Mouse (Mus musculus) embryo, embryonic 9.5 days (tissue): Measurements from ENCODE around the gene Saa1.
"Not testable (repeated sequence)": the region's sequence is repeated elsewhere in the genome, so short reads cannot be mapped to it uniquely, and the experiment has no call there.

ENCODE experiments used
- DNase-seq: peaks from one replicate; pipeline ENCODE4 v3.0.0-alpha.2; 2017; ENCODE audit errors: extremely low spot score

Saa1 gene

DNA sequence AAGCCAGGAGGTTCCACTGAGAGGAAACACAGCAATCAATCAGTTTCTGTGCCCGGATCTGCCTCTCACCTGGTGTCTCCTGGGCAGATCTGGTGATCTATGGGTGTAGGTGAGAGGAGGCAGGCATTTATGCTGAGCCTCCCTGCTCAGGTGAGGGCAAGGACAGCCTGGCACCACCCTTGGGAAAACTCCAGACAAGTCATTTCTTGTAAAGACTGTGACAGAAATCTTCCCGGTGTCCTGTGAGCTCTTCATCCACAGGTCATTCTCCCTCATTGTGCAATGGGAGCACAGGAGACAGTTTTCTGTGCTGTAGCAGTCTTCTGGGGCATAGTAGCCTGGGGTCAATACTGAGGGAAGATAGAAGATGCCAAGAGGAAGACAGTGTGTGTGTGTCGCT, at the start of gene Saa1:
Gene Saa1, minus strand, starts transcription at position 101 of the 400 bp plus-strand sequence.
- DNase-seq = not testable (repeated sequence)

- no peak for DNase-seq
Measured at GRCm38 (mm10) chr7:46789177-46789849, 46.5 kb upstream of the Saa1 start.

DNA sequence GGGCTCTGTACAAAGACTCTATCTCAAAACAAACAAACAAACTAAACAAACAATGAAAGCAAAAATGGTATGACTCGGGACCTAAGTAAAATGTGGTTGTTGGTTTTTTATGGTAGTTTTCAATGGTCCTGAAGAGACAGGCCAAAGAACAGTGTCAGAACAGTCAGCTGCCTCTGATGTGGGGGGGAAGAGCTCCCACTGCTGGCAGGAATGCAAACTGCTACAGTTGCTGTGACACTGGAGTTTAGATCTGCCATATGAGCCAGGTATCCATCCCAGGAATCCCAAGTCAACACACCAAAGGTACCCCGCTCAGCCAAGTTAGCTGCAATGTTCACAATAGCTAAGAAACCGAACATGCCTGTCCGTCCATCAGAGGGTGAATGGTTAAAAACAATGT, 27.9 kb upstream of the Saa1 start:
- peak; percentile 65 for DNase-seq

DNA sequence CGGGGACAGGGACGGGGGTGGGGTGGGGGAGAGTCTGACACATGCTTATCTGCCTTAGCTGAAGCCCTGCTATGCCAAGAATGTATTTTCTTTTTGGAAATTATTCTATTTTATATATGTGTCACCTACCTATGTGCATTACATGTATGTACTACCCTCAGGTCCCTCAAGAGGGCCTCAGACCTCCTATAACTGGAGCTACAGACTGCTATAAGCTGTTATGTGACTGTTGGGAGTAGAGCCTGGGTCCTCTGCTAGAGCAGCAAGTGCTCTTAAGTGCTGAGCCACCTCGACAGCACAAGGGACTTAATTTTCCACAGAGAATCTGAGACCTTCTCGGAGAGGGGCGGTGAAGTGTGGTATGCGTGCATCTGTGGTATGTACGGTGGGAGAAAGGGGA, 25.7 kb upstream of the Saa1 start:
- no peak for DNase-seq

DNA sequence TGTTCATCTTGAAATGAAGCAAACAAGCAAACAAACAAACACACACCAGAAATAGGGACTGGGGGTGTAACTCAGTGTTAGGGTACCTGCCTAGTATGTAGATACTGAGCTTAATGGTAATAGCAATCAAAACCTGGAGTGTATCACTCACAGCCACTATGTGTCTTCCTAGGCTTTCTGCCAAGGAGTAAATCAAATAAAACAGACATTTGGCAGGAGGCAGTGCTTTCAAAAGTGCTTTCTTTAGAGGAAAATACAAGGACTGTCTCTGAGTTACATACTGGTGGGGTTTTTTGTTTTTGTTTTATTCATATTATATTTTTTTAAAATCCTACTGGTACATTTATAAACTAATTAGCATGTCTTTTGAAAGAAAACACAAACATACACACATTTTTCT, 24.6 kb upstream of the Saa1 start:
- DNase-seq = no peak

DNA sequence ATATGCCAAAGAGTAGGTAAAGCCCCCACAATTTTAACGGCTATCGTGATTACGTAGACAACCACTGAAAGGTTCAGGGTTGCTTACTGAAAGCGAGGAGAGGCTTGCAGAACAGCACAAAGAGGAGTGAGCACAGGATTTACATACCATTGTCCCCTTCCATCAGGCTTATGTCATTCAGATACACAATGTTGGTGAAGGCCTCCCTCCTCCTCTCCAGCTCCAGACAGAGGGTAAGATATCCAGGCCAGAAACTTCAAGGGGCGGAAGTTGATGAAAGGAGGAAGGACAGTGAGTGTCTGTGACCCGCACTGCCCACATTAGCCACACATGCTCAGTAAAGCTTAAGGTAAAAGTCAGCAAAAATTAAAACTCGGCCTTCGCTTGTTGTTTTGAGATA, 21.9 kb upstream of the Saa1 start:
- DNase-seq = no peak

- no peak for DNase-seq
Measured at GRCm38 (mm10) chr7:46762601-46763000, 19.8 kb upstream of the Saa1 start.

- DNase-seq = no peak
Measured at GRCm38 (mm10) chr7:46761049-46761795, 18.4 kb upstream of the Saa1 start.

DNA sequence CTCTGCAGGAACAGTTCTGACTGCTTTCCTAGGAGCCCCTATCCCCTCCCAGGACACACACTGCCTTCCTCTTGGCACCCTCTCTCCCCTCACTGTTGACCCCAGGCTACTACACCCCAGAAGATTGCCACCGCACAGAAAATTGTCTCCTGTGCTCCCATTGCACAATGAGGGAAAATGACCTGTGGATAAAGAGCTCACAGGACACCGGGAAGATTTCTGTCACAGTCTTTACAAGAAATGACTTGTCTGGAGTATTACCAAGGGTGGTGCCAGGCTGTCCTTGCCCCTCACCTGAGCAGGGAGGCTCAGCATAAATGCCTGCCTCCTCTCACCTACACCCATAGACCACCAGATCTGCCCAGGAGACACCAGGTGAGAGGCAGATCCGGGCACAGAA, 8.7 kb upstream of the Saa1 start, which contains the start of gene Saa2:
Gene Saa2, plus strand, starts transcription at position 301 of the 400 bp plus-strand sequence.
- DNase-seq = no peak

DNA sequence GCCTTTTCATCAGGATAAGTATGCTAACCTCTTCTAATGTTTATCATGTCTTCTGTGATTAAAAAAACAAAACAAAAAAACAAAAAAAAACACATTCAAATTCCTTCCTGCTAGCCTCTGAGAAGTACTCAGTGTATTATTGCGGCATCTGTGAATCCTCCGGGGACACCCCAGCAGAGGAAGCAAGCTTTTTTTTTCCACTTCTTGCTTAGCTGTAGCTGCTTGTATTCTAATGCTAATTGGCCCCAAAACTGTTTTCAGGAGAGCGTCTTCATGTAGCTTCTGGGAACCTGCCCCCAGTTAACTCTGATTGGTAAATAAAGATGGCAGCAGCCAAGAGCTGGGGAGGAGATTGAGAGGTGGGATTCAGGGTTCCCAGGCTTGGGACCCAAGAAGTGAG, 5.7 kb upstream of the Saa1 start:
- DNase-seq = no peak

- DNase-seq = no peak
Measured at GRCm38 (mm10) chr7:46746381-46746780, 3.6 kb upstream of the Saa1 start.

- no peak for DNase-seq
Measured at GRCm38 (mm10) chr7:46745816-46746215, 3.0 kb upstream of the Saa1 start.

DNA sequence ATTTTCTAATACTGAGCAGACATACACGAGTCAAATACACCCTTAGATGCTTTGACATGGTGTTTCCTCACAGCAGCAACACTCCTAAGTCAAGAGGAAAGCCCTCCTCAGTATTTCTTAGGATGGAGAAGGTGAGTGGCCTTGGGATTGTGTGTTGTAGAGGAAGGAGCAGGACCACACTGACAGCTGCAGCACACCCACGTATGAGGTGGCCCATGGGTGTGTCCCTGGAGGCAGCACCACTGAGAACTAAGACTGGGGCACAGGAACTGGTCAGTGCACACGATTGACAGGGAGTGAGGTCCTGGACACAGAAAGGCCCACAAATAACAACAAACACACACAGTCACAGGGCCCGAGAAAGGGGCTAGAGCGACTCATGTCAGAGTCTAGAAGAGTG, 2.7 kb downstream of the Saa1 start:
- DNase-seq = not testable (repeated sequence)

DNA sequence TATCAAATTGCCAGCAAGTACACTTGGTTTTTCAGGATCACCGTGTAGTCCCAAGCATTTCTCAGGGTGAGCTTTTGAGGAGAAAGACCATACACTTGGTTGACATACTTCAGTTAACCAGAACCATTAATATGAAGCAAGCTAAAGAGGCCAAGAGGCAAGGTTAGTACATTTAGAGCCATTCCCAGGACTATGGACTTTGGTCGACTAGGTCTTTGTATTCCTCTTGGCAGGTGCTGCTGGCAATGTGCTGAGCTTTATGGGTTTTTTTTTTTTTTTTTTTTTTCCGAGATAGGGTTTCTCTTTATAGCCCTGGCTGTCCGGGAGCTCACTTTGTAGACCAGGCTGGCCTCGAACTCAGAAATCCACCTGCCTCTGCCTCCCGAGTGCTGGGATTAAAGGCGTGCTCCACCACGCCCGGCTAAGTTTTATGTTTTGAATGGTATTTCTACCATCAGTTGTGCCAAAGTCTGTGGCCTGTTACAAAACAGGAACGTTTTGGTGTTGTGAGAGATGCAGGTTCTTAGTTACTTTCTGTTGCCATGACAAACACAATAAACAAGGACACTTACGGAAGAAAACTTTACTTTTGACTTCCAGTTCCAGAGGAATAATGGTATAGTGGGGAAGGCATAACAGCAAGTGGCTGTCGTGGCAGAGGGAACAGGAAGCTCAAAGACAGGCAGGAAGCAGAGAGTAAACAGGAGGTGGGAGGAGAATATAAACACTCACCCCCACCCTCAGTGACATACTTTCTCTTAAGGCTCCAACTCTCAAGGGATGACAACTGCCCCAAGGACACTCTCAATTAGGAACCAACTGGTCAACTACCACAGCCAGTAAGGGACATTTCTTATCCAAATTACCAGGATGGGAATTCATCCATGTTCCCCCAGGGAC, 4.0 kb downstream of the Saa1 start:
- no peak for DNase-seq

DNA sequence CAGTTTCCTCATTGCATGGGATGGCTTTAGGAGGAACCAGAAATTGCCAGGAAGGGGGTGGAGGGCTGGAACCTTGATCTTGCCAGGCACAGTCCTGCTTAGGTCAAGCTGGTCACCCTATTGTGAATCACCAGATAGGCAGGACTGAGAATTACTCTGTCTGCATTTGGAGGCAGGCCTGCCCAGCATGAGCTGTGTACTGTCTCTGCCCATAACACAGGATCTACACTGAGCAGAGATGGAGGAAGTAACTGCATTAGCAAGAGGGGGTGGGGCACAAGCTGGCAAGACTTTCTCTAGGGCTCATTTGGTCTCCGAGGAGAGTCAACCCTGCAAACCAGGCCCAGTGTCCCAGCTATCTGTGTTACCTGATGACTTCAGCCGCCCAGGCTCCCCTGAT, 7.8 kb downstream of the Saa1 start:
- DNase-seq = no peak

DNA sequence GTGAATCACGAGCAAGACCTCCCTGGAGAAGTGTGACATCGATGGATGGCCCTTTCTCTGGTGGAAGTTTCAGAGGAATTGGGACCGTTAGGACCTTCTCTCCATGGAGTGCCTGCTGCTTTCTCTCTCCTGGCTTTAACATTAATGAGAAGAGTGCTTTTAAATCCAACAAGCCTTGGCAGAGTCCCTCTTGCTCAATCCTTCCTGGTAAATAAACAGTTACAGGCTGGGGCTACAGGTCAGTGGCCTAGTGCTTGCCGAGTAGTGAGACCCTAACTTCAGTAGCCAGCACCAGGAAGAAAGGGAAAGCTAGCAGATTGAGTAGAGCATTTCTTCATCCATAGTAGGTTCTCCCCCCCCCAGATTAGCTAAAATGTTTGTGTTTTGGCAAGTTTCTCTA, 10.3 kb downstream of the Saa1 start, which contains the start of gene Saa4:
Gene Saa4, minus strand, starts transcription at position 146 of the 400 bp plus-strand sequence.
- no peak for DNase-seq

- no peak for DNase-seq
Measured at GRCm38 (mm10) chr7:46727584-46727983, 15.2 kb downstream of the Saa1 start.

DNA sequence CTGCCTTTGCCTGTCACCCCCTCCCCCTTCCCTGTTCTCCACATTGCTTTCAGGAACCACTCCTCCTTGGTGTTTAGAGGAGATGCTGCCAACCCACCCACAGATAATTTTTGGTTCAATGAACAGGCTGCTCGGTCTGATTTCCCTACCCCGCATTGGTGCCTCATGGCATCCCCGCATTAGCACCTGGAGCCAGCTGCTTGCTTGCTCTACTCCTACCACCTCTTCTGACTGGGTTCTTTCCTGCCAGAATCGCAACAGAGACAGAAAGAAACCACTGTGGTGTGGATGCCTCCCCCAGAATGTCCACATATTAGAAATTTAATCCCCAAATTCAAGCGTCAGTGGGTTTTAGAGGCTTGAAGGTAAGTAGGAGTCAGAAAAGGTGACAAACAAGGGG, 18.4 kb downstream of the Saa1 start:
- no peak for DNase-seq

- DNase-seq = no peak
Measured at GRCm38 (mm10) chr7:46723849-46724248, 18.9 kb downstream of the Saa1 start.

DNA sequence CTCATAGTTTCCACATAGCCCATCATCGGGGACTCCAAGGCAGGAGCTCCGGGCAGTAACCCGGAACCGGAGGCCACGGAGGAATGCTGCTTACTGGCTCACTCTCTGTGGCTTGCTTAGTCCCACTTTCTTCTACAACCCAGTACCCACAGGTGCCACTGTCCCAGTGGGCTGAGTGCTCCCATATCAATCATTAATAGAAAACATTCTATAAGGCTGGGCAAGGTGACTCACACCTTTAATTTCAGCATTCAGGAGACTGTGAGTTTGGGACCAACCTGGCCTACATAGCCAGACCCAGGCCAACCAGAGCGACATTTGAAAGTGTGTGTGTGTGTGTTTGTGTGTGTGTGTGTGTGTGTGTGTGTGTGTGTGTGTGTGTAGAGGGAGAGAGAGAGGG, 19.4 kb downstream of the Saa1 start:
- no peak for DNase-seq

GRCm38 (mm10) chr7:46720460-46720859, 22.3 kb downstream of the Saa1 start:
- DNase-seq = no peak

DNA sequence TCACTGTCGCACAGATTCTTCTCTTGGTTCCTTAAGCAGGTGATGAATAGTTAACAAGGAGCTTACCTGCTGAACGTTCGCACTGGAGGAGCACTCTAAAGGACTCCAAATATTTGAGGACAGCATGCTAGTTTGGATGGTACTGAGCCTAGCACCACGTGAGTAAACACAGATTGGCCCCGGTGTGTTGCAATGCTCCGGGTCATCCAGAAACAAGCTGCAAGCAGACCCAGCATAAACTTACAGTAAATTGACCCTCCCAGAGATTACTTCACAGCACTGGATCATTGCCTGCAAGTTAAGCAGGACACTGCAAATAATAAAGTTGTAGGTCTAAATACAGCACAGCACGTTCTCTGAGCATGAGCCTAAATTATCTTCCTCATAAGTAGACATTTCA, 23.3 kb downstream of the Saa1 start:
- DNase-seq = no peak
